Mouse (Mus musculus) bone marrow macrophage, adult 2 months (primary cell): Measurements from ENCODE around the gene Adamts8. TPM values are rescaled to one million over a fixed set of nuclear protein-coding genes. Genes with fewer than 3 reads are reported as not detected.

ENCODE experiments used
- H3K27ac ChIP-seq: 2 replicates; pipeline ENCODE4 v1.5.1; 2012; ENCODE audit warnings: low read depth, low read length; ENCODE audit not compliant: insufficient read depth
- H3K4me1 ChIP-seq: 2 replicates; pipeline ENCODE4 v1.6.1; 2012; ENCODE audit warnings: low read length; ENCODE audit not compliant: control insufficient read depth, insufficient read depth
- H3K4me3 ChIP-seq: 2 replicates; pipeline ENCODE4 v1.5.1; 2012; ENCODE audit warnings: mild to moderate bottlenecking, low read length, moderate library complexity; ENCODE audit not compliant: insufficient read depth
- CTCF ChIP-seq: IDR thresholded peaks from 2 replicates; pipeline ENCODE4 v1.5.1; 2012; ENCODE audit warnings: low read depth, mild to moderate bottlenecking, low read length, moderate library complexity
- POLR2A ChIP-seq: IDR thresholded peaks from 2 replicates; pipeline ENCODE4 v1.6.1; 2012; ENCODE audit warnings: mild to moderate bottlenecking, low read depth, low read length, borderline replicate concordance
- polyA plus RNA-seq: library from polyadenylated mRNA; stranded (reverse); fragments of >200 nt; gene quantifications from 2 replicates; pipeline ENCODE4 v1.2.4, GENCODE M21; 2012; ENCODE audit not compliant: missing spikeins, insufficient read depth, insufficient read length

The Adamts8 gene
- polyA plus RNA-seq, 1 experiment: not detected

DNA sequence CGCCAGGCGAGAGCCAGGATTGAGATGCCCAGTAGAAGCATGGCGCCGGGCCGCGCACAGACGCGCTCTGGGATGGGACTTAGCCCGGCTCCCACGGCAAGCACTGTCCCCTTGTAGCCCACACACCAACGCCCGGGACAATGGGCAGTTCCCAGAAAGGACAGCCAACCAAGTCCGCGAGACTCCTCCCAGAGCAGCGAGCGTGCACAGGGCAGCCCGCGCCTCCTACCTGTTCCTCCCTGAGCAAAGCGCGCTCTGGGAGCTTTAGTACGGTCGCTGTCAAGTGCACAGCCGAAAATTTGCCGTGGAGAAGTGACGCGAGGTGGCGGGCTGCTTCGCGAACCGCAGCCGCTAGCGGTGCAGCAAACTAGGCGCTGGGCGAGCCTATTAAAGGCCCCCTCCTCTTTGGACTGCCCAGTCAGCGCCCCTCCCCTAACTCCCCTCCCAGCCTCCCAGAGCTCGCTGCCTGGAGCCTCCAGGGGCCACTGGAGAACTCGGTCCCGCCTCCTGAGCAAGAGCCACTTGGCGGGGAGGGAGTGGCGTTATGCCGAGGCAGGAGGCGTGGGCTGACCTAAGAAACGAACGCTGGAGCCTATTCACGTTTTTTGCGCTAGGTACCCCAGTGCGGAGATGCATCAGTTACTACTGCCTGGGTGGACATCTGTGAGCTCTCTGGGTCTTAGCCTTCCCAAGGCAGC lies 20.0 kb upstream of the Adamts8 start, which contains the start of gene Adamts15:
Adamts15 (minus strand) TSS at position 256 of the 698 bp plus-strand sequence.
- TF ChIP-seq CTCF: no peak
- TF ChIP-seq POLR2A: no peak
- Histone ChIP-seq H3K27ac (no peak within 1 kb of the TSS), H3K4me1 (no peaks in the 10 kb centered on the region), H3K4me3 (no peak within 1 kb of the TSS)

DNA sequence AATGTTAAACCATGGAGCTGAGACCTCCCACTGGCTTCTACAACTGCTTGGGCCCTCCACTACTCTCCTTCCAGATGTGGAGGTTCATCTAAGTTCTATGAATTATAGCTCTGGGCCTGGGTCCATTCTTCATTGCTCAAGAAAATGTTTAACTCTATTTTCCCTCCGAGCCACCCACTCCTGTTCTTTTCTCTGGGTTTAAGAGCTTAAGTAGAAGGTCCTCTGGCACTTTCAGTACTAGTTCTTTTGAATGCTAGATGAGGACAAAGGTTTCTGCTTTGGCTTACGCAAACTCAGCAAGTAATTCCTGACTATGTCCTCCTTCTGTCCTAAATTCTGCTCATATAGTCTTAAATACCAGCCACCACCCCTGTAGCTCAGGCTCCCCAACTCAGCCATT lies 13.6 kb upstream of the Adamts8 start:
- no peak for TF ChIP-seq CTCF
- no peak for TF ChIP-seq POLR2A
- H3K4me3 ChIP-seq: no peak overlapping the region
- no peaks in the 10 kb centered on the region for H3K4me1 ChIP-seq
- no peak overlapping the region for H3K27ac ChIP-seq

DNA sequence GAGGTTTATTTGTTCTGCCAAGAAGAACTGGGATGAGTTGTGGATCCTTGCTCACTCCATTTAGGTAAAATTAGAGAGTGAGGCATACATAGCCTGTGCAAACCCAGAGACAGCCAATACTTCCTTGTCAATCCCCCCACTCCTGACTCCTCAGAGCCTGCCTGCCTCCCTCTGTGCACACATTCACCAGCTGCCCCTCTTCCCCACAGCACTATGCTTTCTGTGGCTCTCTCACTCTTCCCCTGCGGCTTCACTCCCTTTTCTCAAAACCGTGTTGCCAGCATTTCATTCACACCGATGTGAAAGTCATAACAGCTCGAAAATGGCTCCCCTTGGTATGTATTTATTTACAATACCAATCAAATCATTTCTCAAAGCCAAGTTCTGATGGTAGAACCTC lies 10.0 kb upstream of the Adamts8 start:
- Histone ChIP-seq H3K27ac (no peak overlapping the region), H3K4me1 (no peaks in the 10 kb centered on the region), H3K4me3 (no peak overlapping the region)
- TF ChIP-seq POLR2A (no peak), CTCF (no peak)

DNA sequence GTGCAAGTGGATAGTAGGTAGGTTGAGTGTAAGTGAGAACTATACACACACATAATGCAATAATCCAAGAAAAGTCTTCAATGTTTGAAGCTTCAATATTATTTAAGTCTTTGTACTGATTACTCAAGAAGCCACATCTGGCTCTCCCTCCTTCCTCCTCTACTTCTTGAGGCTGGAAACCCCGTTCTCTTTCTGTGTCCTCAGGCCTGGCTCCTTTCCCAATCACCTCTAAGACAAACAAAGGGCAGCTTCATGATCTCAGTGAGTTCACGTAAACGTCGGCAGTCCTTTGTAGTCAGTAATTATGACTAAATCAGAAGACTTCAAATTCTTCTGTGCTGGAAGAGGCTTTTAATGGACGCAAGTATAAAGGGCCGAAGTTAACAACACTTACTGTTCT lies 7.5 kb upstream of the Adamts8 start:
- TF ChIP-seq POLR2A (no peak), CTCF (no peak)

DNA sequence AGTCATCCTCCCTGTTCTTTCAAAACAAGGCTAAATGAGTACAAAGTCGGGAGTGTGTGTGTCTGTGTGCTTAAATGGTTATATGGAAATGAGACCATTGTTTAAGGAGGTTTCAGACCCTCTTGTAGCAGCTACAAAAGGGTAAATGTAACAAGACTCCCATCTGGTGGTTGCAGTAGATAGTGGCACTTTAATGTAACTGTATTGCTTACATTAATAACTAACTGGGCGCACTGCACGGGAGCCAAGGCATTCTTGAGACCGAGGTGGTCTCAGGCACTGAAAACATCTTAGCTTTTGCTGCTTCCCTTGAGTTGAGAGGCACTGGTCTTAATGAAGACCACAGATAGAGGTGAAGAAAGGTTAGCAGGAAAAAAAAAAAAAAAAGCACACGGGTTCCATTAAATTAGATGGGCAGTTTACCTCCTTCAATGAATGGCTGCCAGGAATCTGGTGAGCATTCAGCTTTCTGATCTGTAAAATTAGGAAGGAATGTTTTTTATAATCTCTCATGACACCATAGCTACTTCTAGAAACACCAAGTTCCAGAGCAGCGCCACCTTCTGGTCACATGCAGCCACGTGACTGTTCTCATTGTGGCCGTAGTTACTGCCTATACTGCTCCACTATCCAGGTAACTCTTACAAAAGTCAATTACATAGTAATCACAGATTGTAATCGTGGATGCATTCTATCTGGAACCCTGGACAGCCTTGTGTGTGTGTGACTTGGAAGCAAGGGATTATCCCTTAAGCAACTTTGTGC lies 5.5 kb upstream of the Adamts8 start:
- no peak overlapping the region for H3K4me3 ChIP-seq
- no peak overlapping the region for H3K27ac ChIP-seq
- TF ChIP-seq POLR2A (no peak), CTCF (peak; percentile 13; the same call in 1 of the 2 replicates)
- no peaks in the 10 kb centered on the region for H3K4me1 ChIP-seq

More for the DNA sequence above, 7.5 kb upstream of the Adamts8 start:
- Histone ChIP-seq H3K4me3 (no peak overlapping the region), H3K27ac (no peak overlapping the region), H3K4me1 (no peaks in the 10 kb centered on the region)

DNA sequence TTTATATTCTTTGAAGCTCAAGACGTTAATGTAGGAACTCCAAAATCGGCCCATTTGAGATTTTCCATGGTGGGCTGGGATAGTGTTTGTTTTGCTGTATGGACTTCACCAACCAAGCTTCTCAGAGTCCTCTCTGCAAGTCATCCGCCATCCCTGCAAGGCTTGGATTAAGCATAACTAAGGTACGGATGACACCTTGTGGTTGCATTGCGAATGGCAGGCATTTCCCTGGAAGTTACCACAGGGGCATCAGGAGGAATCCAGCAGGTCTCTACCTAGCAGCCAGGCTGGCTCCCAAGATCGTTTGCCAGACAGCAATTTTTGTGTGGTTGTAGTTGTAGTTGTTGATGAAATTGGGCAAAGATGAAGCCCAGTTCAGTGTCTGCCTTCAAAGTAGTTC lies 2.0 kb upstream of the Adamts8 start:
- Histone ChIP-seq H3K27ac (no peak overlapping the region), H3K4me3 (no peak overlapping the region), H3K4me1 (no peaks in the 10 kb centered on the region)
- TF ChIP-seq CTCF: peak; percentile 62
- no peak for TF ChIP-seq POLR2A

DNA sequence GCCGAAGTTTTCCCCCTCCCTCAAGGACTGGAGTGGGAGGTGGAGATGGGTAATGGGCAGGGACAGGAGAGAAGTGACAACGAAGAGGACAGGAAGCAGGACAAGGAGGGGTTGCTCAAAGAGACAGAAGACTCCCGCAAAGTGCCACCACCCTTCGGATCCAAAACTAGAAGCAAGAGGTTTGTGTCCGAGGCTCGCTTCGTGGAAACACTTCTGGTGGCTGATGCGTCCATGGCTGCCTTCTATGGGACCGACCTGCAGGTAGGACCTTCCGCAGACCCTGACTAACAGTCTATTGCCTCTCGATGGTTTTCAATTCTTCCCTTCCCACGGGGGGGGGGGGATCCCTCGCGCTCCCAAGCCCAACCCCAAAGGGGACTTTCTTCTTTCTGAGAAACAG lies 979 bp downstream of the Adamts8 start:
- no peak for TF ChIP-seq CTCF
- TF ChIP-seq POLR2A: no peak
- H3K27ac ChIP-seq: no peak overlapping the region
- H3K4me3 ChIP-seq: no peak overlapping the region
- no peaks in the 10 kb centered on the region for H3K4me1 ChIP-seq

DNA sequence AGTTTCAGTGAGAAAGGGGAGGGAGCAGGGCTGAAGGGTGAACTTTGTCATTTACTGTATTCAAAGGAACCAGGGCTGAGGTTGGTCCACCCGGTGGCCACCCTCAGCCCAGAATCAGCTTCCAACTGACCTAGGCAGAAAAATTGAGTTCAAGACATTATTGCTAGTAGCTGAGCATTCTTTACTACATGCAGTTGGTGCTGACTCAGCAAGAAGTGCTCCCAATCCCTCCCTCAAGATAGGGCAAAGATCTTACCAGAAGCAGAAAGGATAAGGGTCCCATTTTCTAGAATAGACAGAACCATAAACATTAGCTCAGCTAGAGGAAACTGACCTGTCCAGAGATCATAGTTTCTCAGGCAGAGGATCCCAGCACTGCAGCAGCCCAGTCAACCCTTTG lies 1.9 kb downstream of the Adamts8 start:
- TF ChIP-seq CTCF (no peak), POLR2A (no peak)
- no peaks in the 10 kb centered on the region for H3K4me1 ChIP-seq
- H3K27ac ChIP-seq: no peak overlapping the region
- H3K4me3 ChIP-seq: no peak overlapping the region

DNA sequence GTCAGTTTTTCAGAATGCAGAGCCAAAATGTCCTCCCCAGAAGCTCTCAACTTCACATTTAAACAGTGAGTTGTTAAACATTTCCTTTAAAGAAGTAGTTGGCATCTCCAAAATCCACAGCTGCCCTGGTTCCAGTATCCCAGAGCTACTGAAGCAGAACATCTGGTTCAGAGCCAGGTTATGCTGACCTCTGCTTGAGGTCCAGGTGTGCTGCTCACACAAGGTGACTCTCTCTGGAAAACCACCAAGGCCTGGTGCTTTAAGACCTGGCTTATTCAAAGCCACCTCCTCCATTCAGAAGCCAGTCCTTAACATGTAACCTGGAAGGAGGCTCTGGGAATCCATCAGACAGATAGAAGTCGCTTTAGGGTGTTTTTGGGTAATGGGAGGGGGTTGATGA lies 2.9 kb downstream of the Adamts8 start:
- no peak overlapping the region for H3K27ac ChIP-seq
- H3K4me1 ChIP-seq: no peaks in the 10 kb centered on the region
- TF ChIP-seq POLR2A (no peak), CTCF (no peak)
- no peak overlapping the region for H3K4me3 ChIP-seq

DNA sequence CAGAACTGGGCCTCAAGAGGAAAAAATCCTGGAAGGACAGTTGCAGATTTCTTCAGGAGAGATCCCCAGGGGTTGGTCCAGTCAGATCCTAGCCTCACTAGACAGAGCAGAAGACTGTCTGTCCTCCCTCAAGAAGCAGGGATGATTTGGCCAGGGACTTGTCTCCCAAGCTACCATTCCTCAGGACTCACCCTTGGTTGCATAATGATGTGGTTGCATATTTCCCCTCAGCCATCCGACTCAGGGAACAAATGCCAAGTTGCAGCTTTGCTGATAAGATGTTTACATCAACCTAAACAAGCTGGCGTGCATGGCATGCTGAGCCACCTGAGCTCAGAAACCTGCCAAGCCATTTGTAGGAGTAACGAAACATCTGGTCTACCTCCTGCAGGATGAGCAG lies 7.1 kb downstream of the Adamts8 start:
- no peak overlapping the region for H3K4me3 ChIP-seq
- H3K27ac ChIP-seq: no peak overlapping the region
- no peaks in the 10 kb centered on the region for H3K4me1 ChIP-seq
- TF ChIP-seq CTCF: no peak
- TF ChIP-seq POLR2A: no peak
